Mouse (Mus musculus) liver, adult 2 months (tissue): ENCODE data around the gene Rsph14. TPM values are rescaled to one million over a fixed set of nuclear protein-coding genes. Genes with fewer than 3 reads are reported as not detected.

Source experiments
- DNase-seq: peaks from one replicate; pipeline ENCODE4 v3.0.0-alpha.2; 2011; ENCODE audit warnings: low read depth, low spot score; ENCODE audit errors: extremely low read depth
- H3K27ac ChIP-seq: fragments of 200-500 bp; replicated peaks from 2 replicates; pipeline ENCODE4 v1.5.1; 2012; ENCODE audit warnings: low read depth, mild to moderate bottlenecking, control low read depth, inconsistent platforms, low read length; ENCODE audit not compliant: insufficient read depth
- H3K27me3 ChIP-seq: fragments of 200-500 bp; 2 replicates; pipeline ENCODE4 v1.6.1; 2012; ENCODE audit warnings: mild to moderate bottlenecking, moderate library complexity, low read length, inconsistent platforms; ENCODE audit not compliant: control insufficient read depth, insufficient read depth
- H3K36me3 ChIP-seq: fragments of 200-500 bp; 2 replicates; pipeline ENCODE4 v1.6.1; 2012; ENCODE audit warnings: low read length, inconsistent platforms; ENCODE audit not compliant: control insufficient read depth, insufficient read depth
- H3K4me1 ChIP-seq: fragments of 200-500 bp; 2 replicates; pipeline ENCODE4 v1.6.1; 2011; ENCODE audit warnings: low read length; ENCODE audit not compliant: control insufficient read depth, insufficient read depth
- H3K4me3 ChIP-seq: fragments of 200-500 bp; 2 replicates; pipeline ENCODE4 v1.5.1; 2011; ENCODE audit warnings: low read depth, mild to moderate bottlenecking, control low read depth, low read length, moderate library complexity; ENCODE audit not compliant: insufficient read depth
- H3K79me2 ChIP-seq: fragments of 200-500 bp; 2 replicates; pipeline ENCODE4 v1.6.1; 2012; ENCODE audit warnings: inconsistent platforms, mild to moderate bottlenecking, low read length, moderate library complexity; ENCODE audit not compliant: control insufficient read depth, insufficient read depth
- H3K9ac ChIP-seq: fragments of 200-500 bp; 2 replicates; pipeline ENCODE4 v1.6.1; 2012; ENCODE audit warnings: low read depth, mild to moderate bottlenecking, control low read depth, inconsistent platforms, low read length
- CTCF ChIP-seq: fragments of 200-500 bp; IDR thresholded peaks from 2 replicates; pipeline ENCODE4 v1.5.1; 2011; ENCODE audit warnings: low read depth, low read length, control low read depth
- POLR2A ChIP-seq: fragments of 200-500 bp; IDR thresholded peaks from 2 replicates; pipeline ENCODE4 v1.6.1; 2011; ENCODE audit warnings: low read length, control low read depth; ENCODE audit not compliant: insufficient read depth; ENCODE audit errors: extremely low read depth
- WGBS: fragments of 180-500 bp; shearing (Covaris S2); methylation state at CpG from one replicate; pipeline ENCODE4 v1.1.7; 2018; 5-methylcytosine and 5-hydroxymethylcytosine counted together
- polyA plus RNA-seq: library from polyadenylated mRNA; depleted of rRNA; stranded (reverse); fragments of >200 nt; gene quantifications from 2 replicates; pipeline ENCODE4 v1.2.3, GENCODE M21; 2012
- total RNA-seq: library from RNA; depleted of rRNA; stranded (reverse); fragments of >200 nt; gene quantifications from 2 replicates; pipeline ENCODE4 v1.2.3, GENCODE M21; 2014

Rsph14 gene
- total and polyA plus RNA-seq, 2 experiments = not detected

GRCm38 (mm10) chr10:75061341-75062188 lies 29.2 kb upstream of the Rsph14 start:
- Histone ChIP-seq H3K27ac (no peak overlapping the region), H3K36me3 (no peaks in the 10 kb centered on the region), H3K4me1 (peaks cover 33% of the 10 kb centered on the region), H3K27me3 (no peaks in the 10 kb centered on the region), H3K4me3 (peak overlapping the region; percentile 68), H3K79me2 (peaks cover 29% of the 10 kb centered on the region; the same call in 1 of the 2 replicates), H3K9ac (peak overlapping the region; percentile 66)
- TF ChIP-seq POLR2A (no peak), CTCF (no peak)
- peak; percentile 52 for DNase-seq
- WGBS = 7% methylated on average over 69 of the region's 71 CpGs

DNA sequence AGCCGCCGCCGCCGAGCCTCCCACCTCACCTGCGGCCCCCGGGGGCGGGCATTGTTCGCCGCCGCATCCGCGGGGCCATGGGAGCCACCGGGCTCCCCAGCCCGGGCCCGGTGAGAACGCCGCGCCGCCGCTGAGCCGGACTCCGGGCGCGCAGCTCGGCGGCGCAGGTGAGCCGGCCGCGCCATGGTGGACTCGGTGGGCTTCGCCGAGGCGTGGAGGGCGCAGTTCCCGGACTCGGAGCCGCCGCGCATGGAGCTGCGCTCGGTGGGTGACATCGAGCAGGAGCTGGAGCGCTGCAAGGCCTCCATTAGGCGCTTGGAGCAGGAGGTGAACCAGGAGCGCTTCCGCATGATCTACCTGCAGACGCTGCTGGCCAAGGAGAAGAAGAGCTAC lies 28.5 kb upstream of the Rsph14 start:
- Histone ChIP-seq H3K27ac (0 out of 2 replicates have a peak overlapping the region, but pooled peaks have one; percentile 1), H3K9ac (peak overlapping the region; percentile 66), H3K4me1 (peaks cover 37% of the 10 kb centered on the region), H3K36me3 (no peaks in the 10 kb centered on the region), H3K27me3 (no peaks in the 10 kb centered on the region), H3K79me2 (peaks cover 26% of the 10 kb centered on the region; the same call in 1 of the 2 replicates), H3K4me3 (peak overlapping the region; percentile 68)
- no peak for DNase-seq
- WGBS = under 1% methylated on average over 48 of the region's 48 CpGs
- TF ChIP-seq CTCF = no peak
- TF ChIP-seq POLR2A = no peak

GRCm38 (mm10) chr10:75060217-75060842 lies 27.9 kb upstream of the Rsph14 start, which contains the start of gene Bcr:
TSS of gene Bcr (plus strand) at chr10:75060592.
- Histone ChIP-seq H3K27me3 (no peaks in the 10 kb centered on the region), H3K27ac (peak within 1 kb of the TSS; percentile 96), H3K36me3 (no peaks in the 10 kb centered on the region), H3K79me2 (peaks cover 21% of the 10 kb centered on the region; the same call in 1 of the 2 replicates), H3K9ac (peak within 1 kb of the TSS; percentile 66), H3K4me3 (peak within 1 kb of the TSS; percentile 68), H3K4me1 (peaks cover 38% of the 10 kb centered on the region)
- TF ChIP-seq CTCF (no peak), POLR2A (peak; percentile 83)
- peak; percentile 85 for DNase-seq
- WGBS = under 1% methylated on average over 60 of the region's 73 CpGs

DNA sequence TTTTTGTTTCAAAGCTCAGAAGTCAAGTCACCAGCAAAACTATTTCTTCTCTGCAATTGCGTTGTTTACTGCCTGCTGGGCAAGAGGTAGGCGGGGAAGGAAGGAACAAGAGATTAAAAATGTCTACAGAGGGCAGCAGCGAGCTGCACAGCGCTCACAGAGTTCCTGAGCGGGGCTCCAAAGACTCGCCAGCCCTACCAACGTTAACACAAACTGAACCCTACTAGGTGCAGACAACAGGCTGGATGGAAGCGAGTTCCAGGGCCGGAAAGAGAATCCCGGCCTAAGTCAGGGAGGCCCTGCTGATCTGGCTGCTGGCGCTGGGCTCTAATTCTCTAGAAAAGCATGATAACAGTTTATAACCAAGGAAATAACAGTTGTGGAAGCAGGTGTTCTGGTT lies 27.0 kb upstream of the Rsph14 start:
- Histone ChIP-seq H3K79me2 (peaks cover 17% of the 10 kb centered on the region; the same call in 1 of the 2 replicates), H3K9ac (0 out of 2 replicates have a peak overlapping the region, but pooled peaks have one; percentile 0), H3K27me3 (no peaks in the 10 kb centered on the region), H3K27ac (peak overlapping the region; percentile 96), H3K36me3 (no peaks in the 10 kb centered on the region), H3K4me1 (peaks cover 39% of the 10 kb centered on the region), H3K4me3 (no peak overlapping the region)
- DNase-seq = peak; percentile 75
- WGBS = under 1% methylated on average over 11 of the region's 11 CpGs
- TF ChIP-seq POLR2A (no peak), CTCF (peak; percentile 87)

DNA sequence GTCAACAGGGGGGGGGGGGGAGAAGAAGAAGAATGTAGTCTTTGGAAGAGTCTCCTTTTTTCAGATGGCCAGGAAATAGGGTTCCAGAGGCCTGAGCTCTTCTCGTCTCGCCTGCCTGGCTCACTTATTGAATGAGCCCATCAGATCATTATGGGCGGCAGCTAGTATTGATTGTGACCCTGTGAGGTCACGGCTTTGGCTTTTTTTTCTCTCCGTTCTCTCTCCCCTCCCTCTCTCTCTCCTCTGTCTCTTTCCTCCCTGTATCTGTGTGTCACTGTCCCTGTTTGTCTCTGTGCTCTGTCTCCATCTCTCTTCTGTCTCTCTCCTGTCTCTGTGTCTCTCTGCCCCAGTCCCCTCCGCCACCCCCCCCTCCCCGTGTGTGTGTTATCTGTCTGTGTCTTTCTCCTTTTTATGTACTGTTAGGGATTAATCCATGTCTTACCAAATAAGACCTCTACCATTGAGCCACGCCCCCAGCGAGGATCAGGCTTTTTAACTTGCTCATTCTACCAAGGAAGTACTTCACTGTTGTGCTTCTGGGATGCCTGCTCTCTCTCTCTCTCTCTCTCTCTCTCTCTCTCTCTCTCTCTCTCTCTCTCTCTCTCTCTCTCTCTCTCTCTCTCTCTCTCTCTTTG lies 26.5 kb upstream of the Rsph14 start:
- peaks cover 41% of the 10 kb centered on the region for H3K4me1 ChIP-seq

More for the DNA sequence above, 26.5 kb upstream of the Rsph14 start:
- Histone ChIP-seq H3K79me2 (peaks cover 15% of the 10 kb centered on the region; the same call in 1 of the 2 replicates), H3K27me3 (no peaks in the 10 kb centered on the region), H3K36me3 (no peaks in the 10 kb centered on the region), H3K4me3 (no peak overlapping the region), H3K27ac (peak overlapping the region; percentile 32), H3K9ac (no peak overlapping the region)
- WGBS = 20% methylated on average over 9 of the region's 9 CpGs
- TF ChIP-seq POLR2A (no peak), CTCF (no peak)
- peak; percentile 78 for DNase-seq
